Mouse (Mus musculus): Measurements from ENCODE around the gene Akap13. TPM values are rescaled to one million over a fixed set of nuclear protein-coding genes. Genes with fewer than 3 reads are reported as not detected.

The Akap13 gene
- total and polyA plus RNA-seq, 3 experiments: 16.8 to 72.0 (median 64.1) TPM

DNA sequence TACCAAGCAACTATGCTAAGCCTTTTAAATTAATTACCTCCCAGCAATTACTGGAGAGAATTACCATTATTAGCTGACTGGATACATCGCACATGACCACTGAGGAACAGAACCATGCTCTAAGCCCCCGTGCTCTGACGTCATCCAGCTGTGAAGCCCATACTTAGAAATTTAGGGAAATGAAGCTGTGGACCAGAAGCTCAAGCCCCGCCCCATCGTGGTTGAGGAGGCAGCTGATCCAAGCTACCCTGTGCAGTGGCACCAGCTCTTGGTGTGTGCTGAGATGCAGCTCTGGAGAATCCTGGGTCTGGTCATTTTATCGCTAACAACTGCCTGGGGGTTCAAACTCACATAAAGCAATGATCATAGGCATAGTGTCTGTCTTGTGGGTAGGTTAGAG is 41.4 kb upstream of the Akap13 start:
- intact Hi-C loops (cut with DNase I): no loop called here
- Histone ChIP-seq H3K79me2 (replicated peaks; ENCODE audit: control insufficient read depth, insufficient read depth, low read length) (no peaks in the 10 kb centered on the region), H3K27me3 (ENCODE audit: control insufficient read depth, insufficient read depth, low read length) (no peaks in the 10 kb centered on the region), H3K36me3 (ENCODE audit: control insufficient read depth, insufficient read depth, low read length) (no peaks in the 10 kb centered on the region; the same call in 1 of the 2 replicates), H3K4me1 (ENCODE audit: control insufficient read depth, insufficient read depth, low read length) (peaks cover 6% of the 10 kb centered on the region), H3K9ac (ENCODE audit: low read depth, low read length) (no peak overlapping the region), H3K27ac (no peak overlapping the region), H3K4me3 (no peak overlapping the region)
- 82% methylated on average over 6 of the region's 6 CpGs for WGBS
- no peak for DNase-seq
- TF ChIP-seq CTCF (IDR thresholded peaks at IDR 0.05) (no peak), POLR2A (IDR thresholded peaks at IDR 0.05; ENCODE audit: insufficient read depth, low read depth, low read length) (no peak), EP300 (IDR thresholded peaks at IDR 0.05; ENCODE audit: insufficient read depth, low read depth, low read length) (no peak)

DNA sequence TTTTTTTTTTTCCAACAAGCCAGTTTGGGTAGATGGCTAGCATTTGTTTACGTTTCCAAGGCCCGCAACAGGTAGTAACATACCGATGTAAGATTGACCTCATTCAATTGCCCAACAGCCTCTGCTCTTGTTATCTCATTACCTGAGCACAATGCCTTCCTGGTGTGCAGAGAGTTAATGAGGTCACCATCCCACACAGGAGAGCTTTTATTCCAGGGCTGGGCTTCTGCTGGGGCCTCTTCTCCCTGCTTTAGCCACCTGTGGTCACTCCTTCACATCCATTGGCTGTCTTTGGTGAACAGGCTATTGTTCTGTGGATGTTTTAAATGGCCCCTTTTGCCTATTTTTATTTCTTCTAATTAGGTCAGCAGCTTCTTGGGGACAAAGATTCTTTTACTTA is 41.0 kb upstream of the Akap13 start:
- H3K4me3 ChIP-seq: no peak overlapping the region
- H3K79me2 ChIP-seq (replicated peaks; ENCODE audit: control insufficient read depth, insufficient read depth, low read length): no peaks in the 10 kb centered on the region
- peaks cover 6% of the 10 kb centered on the region for H3K4me1 ChIP-seq (ENCODE audit: control insufficient read depth, insufficient read depth, low read length)
- no peak for DNase-seq
- no peak overlapping the region for H3K27ac ChIP-seq
- H3K9ac ChIP-seq (ENCODE audit: low read depth, low read length): no peak overlapping the region
- no peaks in the 10 kb centered on the region for H3K27me3 ChIP-seq (ENCODE audit: control insufficient read depth, insufficient read depth, low read length)
- TF ChIP-seq CTCF (IDR thresholded peaks at IDR 0.05) (no peak), EP300 (IDR thresholded peaks at IDR 0.05; ENCODE audit: insufficient read depth, low read depth, low read length) (no peak), POLR2A (IDR thresholded peaks at IDR 0.05; ENCODE audit: insufficient read depth, low read depth, low read length) (no peak)
- WGBS: 92% methylated on average over 3 of the region's 3 CpGs
- intact Hi-C loops (cut with DNase I): no loop called here
- H3K36me3 ChIP-seq (ENCODE audit: control insufficient read depth, insufficient read depth, low read length): no peaks in the 10 kb centered on the region; the same call in 1 of the 2 replicates

DNA sequence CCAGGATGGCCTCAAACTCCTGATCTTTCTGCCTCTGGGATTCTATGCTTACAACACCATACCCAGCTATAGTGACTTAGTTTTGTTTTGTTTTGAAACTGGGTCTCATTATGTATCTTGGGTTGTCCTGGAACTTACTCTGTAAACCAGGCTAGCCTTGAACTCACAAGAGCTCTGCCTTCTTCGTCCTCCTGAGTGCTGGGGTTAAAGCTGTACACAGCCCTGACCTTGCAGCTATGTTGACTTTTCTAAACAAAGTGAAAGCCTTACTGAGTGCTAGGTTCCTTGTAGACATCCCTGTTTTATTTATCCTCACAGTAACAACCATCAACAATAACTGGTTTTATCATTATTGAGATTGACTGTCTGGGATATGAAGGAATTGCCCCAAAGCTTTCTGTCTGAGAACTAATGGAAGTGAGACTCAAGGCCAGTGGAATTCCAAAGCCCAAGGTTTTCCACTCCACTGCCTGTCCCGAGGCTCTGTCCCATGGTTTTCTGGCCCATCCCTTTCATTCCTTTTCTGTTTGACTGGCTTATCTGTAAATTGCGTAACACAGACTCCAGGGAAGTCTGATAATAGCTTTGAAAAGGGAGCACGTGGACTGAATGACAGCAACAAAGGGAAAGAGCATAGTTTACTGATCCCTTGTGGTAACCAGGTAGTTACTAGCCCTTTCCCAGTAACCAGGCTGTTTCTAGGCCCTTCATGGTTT is 40.0 kb upstream of the Akap13 start:
- Histone ChIP-seq H3K36me3 (ENCODE audit: control insufficient read depth, insufficient read depth, low read length) (no peaks in the 10 kb centered on the region; the same call in 1 of the 2 replicates), H3K79me2 (replicated peaks; ENCODE audit: control insufficient read depth, insufficient read depth, low read length) (no peaks in the 10 kb centered on the region), H3K4me3 (no peak overlapping the region), H3K9ac (ENCODE audit: low read depth, low read length) (no peak overlapping the region), H3K27me3 (ENCODE audit: control insufficient read depth, insufficient read depth, low read length) (no peaks in the 10 kb centered on the region), H3K4me1 (ENCODE audit: control insufficient read depth, insufficient read depth, low read length) (peaks cover 6% of the 10 kb centered on the region), H3K27ac (peak overlapping the region; percentile 54)
- TF ChIP-seq CTCF (IDR thresholded peaks at IDR 0.05) (no peak), POLR2A (IDR thresholded peaks at IDR 0.05; ENCODE audit: insufficient read depth, low read depth, low read length) (no peak), EP300 (IDR thresholded peaks at IDR 0.05; ENCODE audit: insufficient read depth, low read depth, low read length) (peak; percentile 78)
- intact Hi-C loops (cut with DNase I): no loop called here
- WGBS: 30% methylated on average over 4 of the region's 4 CpGs
- DNase-seq: peak in 1 of 2 experiments; percentile 56

- H3K79me2 ChIP-seq (replicated peaks; ENCODE audit: control insufficient read depth, insufficient read depth, low read length): no peaks in the 10 kb centered on the region
These were observed 39.3 kb upstream of the Akap13 start for GRCm38 (mm10) chr7:75415882-75416585.

GRCm38 (mm10) chr7:75420927-75421326 is 34.4 kb upstream of the Akap13 start:
- Histone ChIP-seq H3K27me3 (ENCODE audit: control insufficient read depth, insufficient read depth, low read length) (no peaks in the 10 kb centered on the region), H3K27ac (no peak overlapping the region), H3K4me1 (ENCODE audit: control insufficient read depth, insufficient read depth, low read length) (peaks cover 1% of the 10 kb centered on the region), H3K79me2 (replicated peaks; ENCODE audit: control insufficient read depth, insufficient read depth, low read length) (no peaks in the 10 kb centered on the region), H3K36me3 (ENCODE audit: control insufficient read depth, insufficient read depth, low read length) (no peaks in the 10 kb centered on the region), H3K4me3 (no peak overlapping the region), H3K9ac (ENCODE audit: low read depth, low read length) (no peak overlapping the region)
- intact Hi-C loops (cut with DNase I): no loop called here
- WGBS: 65% methylated on average over 2 of the region's 2 CpGs
- DNase-seq: no peak
- TF ChIP-seq POLR2A (IDR thresholded peaks at IDR 0.05; ENCODE audit: insufficient read depth, low read depth, low read length) (no peak), EP300 (IDR thresholded peaks at IDR 0.05; ENCODE audit: insufficient read depth, low read depth, low read length) (no peak)

More at GRCm38 (mm10) chr7:75415882-75416585, 39.3 kb upstream of the Akap13 start:
- Histone ChIP-seq H3K27me3 (ENCODE audit: control insufficient read depth, insufficient read depth, low read length) (no peaks in the 10 kb centered on the region), H3K27ac (peak overlapping the region; percentile 54), H3K4me3 (no peak overlapping the region), H3K36me3 (ENCODE audit: control insufficient read depth, insufficient read depth, low read length) (no peaks in the 10 kb centered on the region; the same call in 1 of the 2 replicates), H3K4me1 (ENCODE audit: control insufficient read depth, insufficient read depth, low read length) (peaks cover 6% of the 10 kb centered on the region), H3K9ac (ENCODE audit: low read depth, low read length) (no peak overlapping the region)
- DNase-seq: no peak
- intact Hi-C loops (cut with DNase I): no loop called here
- TF ChIP-seq CTCF (IDR thresholded peaks at IDR 0.05) (no peak), EP300 (IDR thresholded peaks at IDR 0.05; ENCODE audit: insufficient read depth, low read depth, low read length) (no peak), POLR2A (IDR thresholded peaks at IDR 0.05; ENCODE audit: insufficient read depth, low read depth, low read length) (no peak)
- WGBS: 72% methylated on average over 7 of the region's 7 CpGs

DNA sequence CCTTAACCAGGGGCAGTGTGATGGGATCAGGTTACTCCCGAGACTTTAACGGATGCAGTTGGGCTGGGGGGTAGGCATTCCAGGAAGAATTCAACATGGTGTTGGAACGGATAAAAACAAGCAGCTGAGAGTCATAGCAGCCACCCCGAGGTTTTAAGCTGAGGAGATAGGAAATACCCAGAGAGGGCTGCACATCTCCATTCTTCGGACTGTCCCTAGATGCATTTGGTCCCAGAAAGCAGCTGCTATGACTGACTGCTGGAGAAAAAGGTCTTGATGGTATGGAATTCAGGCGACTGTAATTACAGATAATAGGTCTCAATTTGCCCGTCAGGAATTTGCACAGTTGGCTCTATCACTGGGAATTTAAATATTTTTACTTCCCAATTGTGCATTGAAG is 31.2 kb upstream of the Akap13 start:
- no peak for DNase-seq
- H3K79me2 ChIP-seq (replicated peaks; ENCODE audit: control insufficient read depth, insufficient read depth, low read length): no peaks in the 10 kb centered on the region
- no peak for TF ChIP-seq CTCF (IDR thresholded peaks at IDR 0.05)
- TF ChIP-seq EP300 (IDR thresholded peaks at IDR 0.05; ENCODE audit: insufficient read depth, low read depth, low read length): no peak
- no peak overlapping the region for H3K4me3 ChIP-seq
- 47% methylated on average over 7 of the region's 7 CpGs for WGBS
- no peaks in the 10 kb centered on the region for H3K36me3 ChIP-seq (ENCODE audit: control insufficient read depth, insufficient read depth, low read length)
- H3K4me1 ChIP-seq (ENCODE audit: control insufficient read depth, insufficient read depth, low read length): peaks cover 3% of the 10 kb centered on the region
- intact Hi-C loops (cut with DNase I): loop anchor here (1.0 kb wide), 1 partner anchor 14 kb away; no protein-coding TSS in a partner anchor
- H3K9ac ChIP-seq (ENCODE audit: low read depth, low read length): no peak overlapping the region
- H3K27me3 ChIP-seq (ENCODE audit: control insufficient read depth, insufficient read depth, low read length): no peaks in the 10 kb centered on the region
- H3K27ac ChIP-seq: no peak overlapping the region

Data from heart, adult 2 months (tissue).